Mouse (Mus musculus): ENCODE measurements around the gene Igf2bp3. TPM values are rescaled to one million over a fixed set of nuclear protein-coding genes. Genes with fewer than 3 reads are reported as not detected.

Gene Igf2bp3
- total and polyA plus RNA-seq, 3 experiments, result 18.4 to 35.6 (median 22.0) TPM

GRCm38 (mm10) chr6:49106746-49107500 lies 107.8 kb downstream of the Igf2bp3 start (continued):
- TF ChIP-seq JUND (conservative IDR thresholded peaks at IDR 0.05; ENCODE audit: low read depth, low read length) (peak; percentile 15; the same call in 1 of the 2 replicates), NRF1 (IDR thresholded peaks at IDR 0.05; ENCODE audit: low read depth, low read length) (no peak), ELF1 (IDR thresholded peaks at IDR 0.05; ENCODE audit: low read depth, low read length) (no peak), ZKSCAN1 (IDR thresholded peaks at IDR 0.05; ENCODE audit: borderline replicate concordance, low read depth, low read length) (no peak), HCFC1 (IDR thresholded peaks at IDR 0.05; ENCODE audit: low read depth, low read length) (no peak), BHLHE40 (IDR thresholded peaks at IDR 0.05; ENCODE audit: low read depth, low read length) (peak; percentile 85), CTCF (conservative IDR thresholded peaks at IDR 0.05 in 1 of 2, IDR thresholded peaks at IDR 0.05 in 1 of 2; ENCODE audit: low read depth in 2 of 2, low read length in 2 of 2) (no peak), PAX5 (IDR thresholded peaks at IDR 0.05; ENCODE audit: low read length) (no peak), MAZ (IDR thresholded peaks at IDR 0.05; ENCODE audit: low read depth, low read length) (no peak), EP300 (IDR thresholded peaks at IDR 0.05; ENCODE audit: low read length) (peak; percentile 87), UBTF (IDR thresholded peaks at IDR 0.05; ENCODE audit: low read depth, low read length) (no peak)

- no peaks in the 10 kb centered on the region for H3K9me3 ChIP-seq (replicated peaks; ENCODE audit: low read length)
- no peak for DNase-seq (ENCODE audit: extremely low read depth)
- H3K4me1 ChIP-seq (ENCODE audit: control insufficient read depth in 1 of 2, insufficient read depth in 2 of 2), result peaks cover 0 to 4% of the 10 kb centered on the region in 2 experiments; a peak in 1 of 4 replicates
- TF ChIP-seq POLR2A (IDR thresholded peaks at IDR 0.05; ENCODE audit: low read depth, low read length), result no peak
- TF ChIP-seq ZNF384 (IDR thresholded peaks at IDR 0.05; ENCODE audit: low read depth, low read length), result no peak
- TF ChIP-seq MAZ (IDR thresholded peaks at IDR 0.05; ENCODE audit: low read depth, low read length), result no peak
- TF ChIP-seq E2F4 (IDR thresholded peaks at IDR 0.05; ENCODE audit: insufficient replicate concordance, low read depth, low read length), result no peak
- no peak for TF ChIP-seq ZKSCAN1 (IDR thresholded peaks at IDR 0.05; ENCODE audit: borderline replicate concordance, low read depth, low read length)
- TF ChIP-seq CHD2 (IDR thresholded peaks at IDR 0.05; ENCODE audit: low read length), result no peak
- TF ChIP-seq KAT2A (IDR thresholded peaks at IDR 0.05; ENCODE audit: insufficient replicate concordance, low read length), result no peak
- TF ChIP-seq PAX5 (IDR thresholded peaks at IDR 0.05; ENCODE audit: low read length), result no peak
- TF ChIP-seq ETS1 (conservative IDR thresholded peaks at IDR 0.05; ENCODE audit: low read depth, low read length), result no peak
- no peak for TF ChIP-seq NELFE (IDR thresholded peaks at IDR 0.05; ENCODE audit: low read depth, low read length)
- no peak for TF ChIP-seq RAD21 (IDR thresholded peaks at IDR 0.05; ENCODE audit: low read depth, low read length)
- no peak for TF ChIP-seq SMC3 (IDR thresholded peaks at IDR 0.05; ENCODE audit: low read depth, low read length)
- TF ChIP-seq POLR2AphosphoS2 (IDR thresholded peaks at IDR 0.05; ENCODE audit: low read depth, low read length), result no peak
- TF ChIP-seq USF2 (conservative IDR thresholded peaks at IDR 0.05; ENCODE audit: low read depth, low read length), result no peak
- no peak for TF ChIP-seq RCOR1 (conservative IDR thresholded peaks at IDR 0.05; ENCODE audit: low read depth, low read length)
- TF ChIP-seq EP300 (IDR thresholded peaks at IDR 0.05; ENCODE audit: low read length), result no peak
- no peak for TF ChIP-seq NRF1 (IDR thresholded peaks at IDR 0.05; ENCODE audit: low read depth, low read length)
- H3K4me2 ChIP-seq (ENCODE audit: insufficient read depth, low read depth, poor library complexity, severe bottlenecking), result no peak overlapping the region
- peaks cover 32 to 87% of the 10 kb centered on the region in 2 experiments for H3K36me3 ChIP-seq (replicated peaks in 1 of 2; ENCODE audit: control insufficient read depth in 1 of 2, insufficient read depth in 1 of 2, low read length in 1 of 2)
- no peak overlapping the region for H3K27ac ChIP-seq (ENCODE audit: insufficient read depth, low read depth)
- in situ Hi-C loops (cut with MboI; ENCODE audit: low pct_ligation_motif_present, low pct_unique_long_range_greater_than_20kb, low sequenced_read_pairs), result no loop called here
- H3K79me2 ChIP-seq (replicated peaks; ENCODE audit: control insufficient read depth, extremely low read depth, insufficient read depth, poor library complexity, severe bottlenecking), result no peaks in the 10 kb centered on the region
- dilution Hi-C loops (cut with MboI; ENCODE audit: extremely low pct_ligation_motif_present, extremely low pct_unique_long_range_greater_than_20kb, low sequenced_read_pairs), result no loop called here
- H3K4me3 ChIP-seq (replicated peaks in 1 of 3; ENCODE audit: low read depth in 2 of 3, low read length in 2 of 3, poor library complexity in 1 of 3), result no peak overlapping the region
- no peaks in the 10 kb centered on the region for H3K27me3 ChIP-seq (replicated peaks)
- H3K9ac ChIP-seq (ENCODE audit: insufficient read depth, low read depth), result no peak overlapping the region
Measured at GRCm38 (mm10) chr6:49099086-49099485, 115.7 kb downstream of the Igf2bp3 start.
